Mouse (Mus musculus): ENCODE data around the gene Zfp513. TPM values are rescaled to one million over a fixed set of nuclear protein-coding genes. Genes with fewer than 3 reads are reported as not detected.
A peak's percentile ranks its signal among the peaks of the same experiment; 100 is the strongest.

Gene Zfp513
- polyA plus RNA-seq, 1 experiment from 2014 or later = 17.0 TPM

DNA sequence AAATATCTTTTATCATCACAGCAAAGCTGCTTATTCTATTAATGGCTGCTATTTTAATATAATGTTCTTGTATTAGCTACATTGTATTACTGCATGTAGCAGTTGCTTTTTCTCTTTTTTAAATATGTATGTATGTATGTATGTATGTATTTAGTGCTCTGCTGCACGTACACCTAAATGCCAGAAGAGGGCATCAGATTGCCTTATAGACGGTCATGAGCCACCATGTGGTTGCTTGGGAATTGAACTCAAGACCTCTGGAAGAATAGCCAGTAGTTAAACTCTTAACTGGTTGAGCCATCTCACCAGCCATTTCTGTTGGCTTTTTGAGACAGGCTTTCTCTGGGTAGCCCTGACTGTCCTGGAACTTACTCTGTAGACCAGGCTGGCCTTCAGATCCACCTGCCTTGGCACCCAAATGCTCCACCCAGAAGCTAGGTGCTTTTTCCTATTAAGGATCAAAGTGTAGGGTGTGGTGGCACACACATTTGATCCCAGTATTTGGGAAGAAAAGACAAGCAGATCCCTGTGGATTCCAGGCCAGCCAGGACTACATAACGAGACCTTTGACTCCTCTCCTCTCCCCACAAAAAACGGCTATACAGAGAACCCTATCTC is 13.8 kb downstream of the Zfp513 start:
- Histone ChIP-seq H3K36me3 (replicated peaks) (peaks cover 40% of the 10 kb centered on the region), H3K9me3 (no peaks in the 10 kb centered on the region), H3K27me3 (replicated peaks) (no peaks in the 10 kb centered on the region), H3K9ac (no peak overlapping the region), H3K4me2 (no peak overlapping the region), H3K27ac (no peak overlapping the region), H3K4me3 (no peak overlapping the region), H3K4me1 (peaks cover 11% of the 10 kb centered on the region)
- WGBS = 87% methylated on average over 4 of the region's 4 CpGs
- ATAC-seq (replicated peaks) = no peak

DNA sequence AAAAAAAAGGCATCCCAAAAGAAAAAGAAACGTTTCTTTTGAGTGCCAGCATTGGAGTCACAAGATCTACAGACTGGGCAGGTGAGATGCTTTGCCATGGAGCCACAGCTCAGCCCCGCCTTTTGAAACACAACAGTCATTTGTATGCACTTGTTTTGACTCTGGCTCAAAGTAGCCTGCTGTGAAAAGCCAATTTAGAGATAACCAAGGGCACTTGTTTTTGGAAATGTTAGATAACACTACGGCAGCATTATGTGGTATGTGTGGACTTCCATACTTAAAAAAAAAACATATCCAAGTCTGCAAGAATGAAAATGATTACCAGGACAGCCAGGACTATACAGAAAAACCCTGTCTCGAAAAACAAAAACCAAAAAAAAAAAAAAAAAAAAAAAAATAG is 18.4 kb downstream of the Zfp513 start:
- Histone ChIP-seq H3K4me1 (peaks cover 11% of the 10 kb centered on the region), H3K27me3 (replicated peaks) (no peaks in the 10 kb centered on the region), H3K27ac (no peak overlapping the region), H3K9ac (no peak overlapping the region), H3K36me3 (replicated peaks) (peaks cover 18% of the 10 kb centered on the region), H3K9me3 (no peaks in the 10 kb centered on the region), H3K4me3 (no peak overlapping the region), H3K4me2 (no peak overlapping the region)
- no peak for ATAC-seq (replicated peaks)
- 61% methylated on average over 4 of the region's 4 CpGs for WGBS

DNA sequence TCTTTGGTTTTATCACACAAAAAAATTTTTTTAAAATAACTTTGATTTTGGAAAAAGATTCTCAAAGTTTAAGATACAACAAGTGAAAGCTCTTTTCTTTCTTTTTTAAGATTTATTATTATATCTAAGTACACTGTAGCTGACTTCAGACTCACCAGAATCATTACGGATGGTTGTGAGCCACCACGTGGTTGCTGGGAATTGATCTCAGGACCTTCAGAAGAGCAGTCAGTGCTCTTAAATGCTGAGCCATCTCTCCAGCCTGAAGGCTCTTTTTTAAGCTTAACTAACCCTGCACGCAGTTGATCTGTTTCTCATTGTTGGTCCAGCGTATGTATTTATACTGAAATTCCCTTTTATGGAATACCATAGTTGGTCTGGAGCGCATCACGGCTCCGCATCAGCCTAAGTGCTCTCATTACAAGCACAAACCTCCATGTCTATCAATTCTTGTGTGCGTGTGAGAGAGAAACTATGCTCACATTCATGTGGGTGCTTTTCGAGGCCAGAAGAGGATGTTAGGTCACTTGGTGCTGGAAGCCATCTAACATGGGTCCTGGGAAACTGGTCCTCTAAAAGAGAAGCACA is 20.8 kb downstream of the Zfp513 start:
- H3K4me2 ChIP-seq = peak overlapping the region; percentile 99; the same call in 1 of the 2 replicates
- no peaks in the 10 kb centered on the region for H3K9me3 ChIP-seq
- no peak overlapping the region for H3K4me3 ChIP-seq
- WGBS = 96% methylated on average over 9 of the region's 9 CpGs
- ATAC-seq (replicated peaks) = no peak
- H3K4me1 ChIP-seq = peaks cover 23% of the 10 kb centered on the region
- no peak overlapping the region for H3K9ac ChIP-seq
- H3K27ac ChIP-seq = no peak overlapping the region
- H3K27me3 ChIP-seq (replicated peaks) = no peaks in the 10 kb centered on the region
- H3K36me3 ChIP-seq (replicated peaks) = no peaks in the 10 kb centered on the region

DNA sequence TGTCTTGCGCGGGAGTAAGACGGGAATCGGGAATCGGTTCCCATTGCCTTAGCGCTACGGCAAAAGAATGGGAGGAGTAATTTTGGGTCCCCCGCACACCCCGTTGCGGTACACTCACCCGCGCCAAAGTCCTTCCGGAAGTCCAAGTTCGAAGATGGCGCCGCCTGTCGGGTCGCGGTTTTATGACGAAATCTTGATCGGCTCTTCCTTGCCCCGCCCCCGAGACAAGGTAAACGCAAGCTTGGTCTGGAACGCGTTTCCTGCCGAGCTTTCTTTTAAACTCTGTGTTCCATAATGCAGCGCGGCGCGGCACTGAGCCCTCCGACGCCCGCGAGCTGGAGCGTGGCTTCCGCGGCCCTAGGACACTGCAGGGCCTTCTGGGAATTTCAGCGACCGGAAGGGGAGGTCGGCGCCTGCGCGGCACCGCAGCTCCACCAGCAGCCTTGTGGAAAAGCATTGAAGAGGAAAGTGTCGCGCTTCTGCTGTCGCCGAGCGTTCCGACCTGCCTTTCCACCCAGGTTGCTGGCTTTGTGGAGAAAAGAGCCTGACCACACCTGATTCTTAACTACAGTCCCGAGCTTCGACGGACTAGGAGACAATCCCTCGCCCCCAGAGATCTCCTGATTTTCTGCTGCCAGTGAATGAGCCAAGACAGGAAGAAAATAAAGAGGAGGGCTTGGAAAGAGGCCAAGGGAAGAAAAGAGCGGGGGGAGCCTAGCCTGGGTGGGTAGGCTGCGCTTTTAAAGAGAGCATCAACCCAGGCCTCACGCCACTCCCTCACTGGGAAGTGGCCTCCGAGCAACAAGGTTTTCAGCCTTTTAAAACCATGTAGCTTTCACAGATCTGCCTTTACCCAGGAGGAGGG is 22.1 kb downstream of the Zfp513 start, which contains the start of the genes Gm29609 and Gtf3c2:
Gm29609 (minus strand) TSS at position 146 of the 865 bp plus-strand sequence.
Gtf3c2 (minus strand) TSS at position 379 of the 865 bp plus-strand sequence.
- Histone ChIP-seq H3K4me2 (peak within 1 kb of the TSS; percentile 99), H3K4me3 (peak within 1 kb of the TSS; percentile 75), H3K27ac (peak within 1 kb of the TSS; percentile 94), H3K9ac (peak within 1 kb of the TSS; percentile 77), H3K27me3 (replicated peaks) (no peaks in the 10 kb centered on the region), H3K36me3 (replicated peaks) (no peaks in the 10 kb centered on the region), H3K4me1 (peaks cover 23% of the 10 kb centered on the region), H3K9me3 (no peaks in the 10 kb centered on the region)
- under 1% methylated on average over 59 of the region's 59 CpGs for WGBS
- ATAC-seq (replicated peaks) = peak; percentile 99

DNA sequence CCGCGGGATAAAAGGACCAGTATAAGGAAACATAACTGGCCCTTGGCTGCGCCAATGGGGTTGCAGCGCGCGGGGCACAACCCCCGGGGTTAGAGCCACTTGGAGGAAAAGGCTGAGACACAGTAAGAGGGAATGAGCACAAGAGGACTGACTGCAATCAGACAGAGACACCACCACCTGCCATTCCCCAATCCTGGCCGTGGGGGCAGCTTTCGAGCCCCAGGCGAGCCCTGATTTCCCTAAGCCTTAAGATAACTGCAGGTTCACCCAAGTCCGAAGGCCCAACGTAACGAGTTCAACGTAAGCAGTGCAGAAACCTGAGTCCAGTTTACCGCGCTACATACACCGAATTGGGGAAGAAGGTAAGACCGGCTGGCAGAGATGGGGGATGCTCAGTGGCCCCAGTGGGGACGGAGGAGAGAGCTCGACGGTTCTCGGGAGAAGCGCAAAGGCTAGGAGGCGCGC is 22.8 kb downstream of the Zfp513 start:
- under 1% methylated on average over 25 of the region's 25 CpGs for WGBS
- H3K9ac ChIP-seq = peak overlapping the region; percentile 77
- ATAC-seq (replicated peaks) = peak; percentile 82
- no peaks in the 10 kb centered on the region for H3K27me3 ChIP-seq (replicated peaks)
- H3K4me1 ChIP-seq = peaks cover 23% of the 10 kb centered on the region
- H3K4me3 ChIP-seq = peak overlapping the region; percentile 75
- no peaks in the 10 kb centered on the region for H3K9me3 ChIP-seq
- peaks cover 2% of the 10 kb centered on the region; the same call in 1 of the 2 replicates for H3K36me3 ChIP-seq (replicated peaks)
- peak overlapping the region; percentile 94 for H3K27ac ChIP-seq
- peak overlapping the region; percentile 99 for H3K4me2 ChIP-seq

GRCm38 (mm10) chr5:31168630-31169029 is 33.5 kb downstream of the Zfp513 start:
- Histone ChIP-seq H3K4me3 (no peak overlapping the region), H3K4me2 (no peak overlapping the region), H3K4me1 (no peaks in the 10 kb centered on the region), H3K9ac (no peak overlapping the region), H3K9me3 (no peaks in the 10 kb centered on the region), H3K27ac (no peak overlapping the region), H3K27me3 (replicated peaks) (no peaks in the 10 kb centered on the region), H3K36me3 (replicated peaks) (peaks cover 78% of the 10 kb centered on the region)
- 97% methylated on average over 4 of the region's 4 CpGs for WGBS
- ATAC-seq (replicated peaks) = no peak

DNA sequence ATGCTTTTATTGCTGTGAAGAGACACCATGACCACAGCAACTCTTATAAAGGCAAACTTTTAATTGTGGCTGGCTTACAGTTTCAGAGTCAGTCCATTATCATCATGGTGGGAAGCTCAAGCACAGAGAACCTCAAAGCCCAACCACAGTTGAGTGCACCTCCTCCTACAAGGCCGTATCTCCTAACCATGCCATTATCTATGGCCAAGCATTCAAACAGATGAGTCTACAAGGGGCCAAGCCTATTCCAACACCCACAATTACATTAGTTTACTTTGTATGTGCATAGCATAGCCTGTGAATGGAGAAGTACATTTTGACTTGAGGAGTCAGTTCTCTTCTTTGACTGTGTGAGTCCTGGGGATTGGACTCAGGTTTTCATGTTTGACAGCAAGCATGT is 37.2 kb downstream of the Zfp513 start:
- 90% methylated on average over 1 of the region's 1 CpGs for WGBS

DNA sequence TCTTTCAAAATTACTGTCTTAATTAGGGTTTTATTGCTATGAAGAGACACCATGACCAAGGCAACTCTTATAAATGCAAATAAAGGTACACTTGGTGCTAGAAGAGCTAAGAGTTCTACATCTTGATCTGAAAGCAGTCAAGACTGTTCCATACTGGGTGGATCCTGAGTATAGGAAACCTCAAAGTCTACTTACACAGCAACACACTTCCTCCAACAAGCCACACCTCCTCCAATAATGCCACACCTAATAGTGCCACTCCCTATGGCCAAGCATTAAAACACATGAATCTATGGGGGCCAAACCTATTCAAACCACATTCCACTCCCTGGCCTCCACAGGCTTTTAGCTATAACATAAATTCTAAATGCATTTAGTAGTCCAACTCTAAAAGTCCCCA is 39.6 kb downstream of the Zfp513 start:
- no peaks in the 10 kb centered on the region for H3K9me3 ChIP-seq
- H3K9ac ChIP-seq = no peak overlapping the region

More for the DNA sequence above, 37.2 kb downstream of the Zfp513 start:
- H3K27ac ChIP-seq = no peak overlapping the region
- no peaks in the 10 kb centered on the region for H3K9me3 ChIP-seq
- H3K4me1 ChIP-seq = no peaks in the 10 kb centered on the region
- peaks cover 75% of the 10 kb centered on the region for H3K36me3 ChIP-seq (replicated peaks)
- no peak overlapping the region for H3K4me2 ChIP-seq
- no peak overlapping the region for H3K4me3 ChIP-seq
- H3K9ac ChIP-seq = no peak overlapping the region
- no peaks in the 10 kb centered on the region for H3K27me3 ChIP-seq (replicated peaks)
- ATAC-seq (replicated peaks) = no peak

DNA sequence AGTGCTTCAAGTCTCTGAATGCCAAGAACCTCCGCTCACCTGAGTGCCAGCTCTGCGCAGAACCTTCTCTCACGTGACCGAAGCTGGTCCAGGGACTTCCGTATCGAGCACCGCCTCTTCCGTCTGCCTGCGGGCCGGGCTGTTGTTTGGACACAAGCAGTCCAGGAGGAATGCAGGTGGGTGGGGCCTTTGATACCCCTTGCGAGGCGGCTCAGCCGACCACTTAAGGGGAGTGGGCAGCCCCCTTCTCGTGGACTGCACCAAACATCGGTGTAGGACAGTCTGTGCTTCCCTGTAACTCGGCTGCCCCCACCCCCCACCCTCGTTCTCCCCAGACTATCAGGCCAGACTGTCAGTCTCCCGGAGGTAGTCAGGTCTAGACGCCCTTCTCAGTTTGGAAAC is 48.0 kb downstream of the Zfp513 start, which contains the start of gene Mpv17:
Mpv17 (minus strand) TSS at position 100 of the 402 bp plus-strand sequence.
- Histone ChIP-seq H3K36me3 (replicated peaks) (peaks cover 22% of the 10 kb centered on the region), H3K9me3 (no peaks in the 10 kb centered on the region), H3K27me3 (replicated peaks) (no peaks in the 10 kb centered on the region), H3K4me2 (peak within 1 kb of the TSS; percentile 55), H3K4me1 (peaks cover 13% of the 10 kb centered on the region), H3K4me3 (peak within 1 kb of the TSS; percentile 74), H3K27ac (peak within 1 kb of the TSS; percentile 77), H3K9ac (peak within 1 kb of the TSS; percentile 68)
- peak; percentile 97 for ATAC-seq (replicated peaks)
- under 1% methylated on average over 19 of the region's 19 CpGs for WGBS

More for the DNA sequence above, 39.6 kb downstream of the Zfp513 start:
- Histone ChIP-seq H3K4me3 (no peak overlapping the region), H3K4me1 (no peaks in the 10 kb centered on the region), H3K27ac (no peak overlapping the region), H3K36me3 (replicated peaks) (peaks cover 76% of the 10 kb centered on the region), H3K4me2 (no peak overlapping the region), H3K27me3 (replicated peaks) (no peaks in the 10 kb centered on the region)
- no peak for ATAC-seq (replicated peaks)

- 36% methylated on average over 6 of the region's 6 CpGs for WGBS
- ATAC-seq (replicated peaks) = peak; percentile 37
Measured at GRCm38 (mm10) chr5:31153516-31154151, 48.5 kb downstream of the Zfp513 start.

GRCm38 (mm10) chr5:31151746-31152145 is 50.4 kb downstream of the Zfp513 start:
- Histone ChIP-seq H3K9me3 (no peaks in the 10 kb centered on the region), H3K4me1 (peaks cover 13% of the 10 kb centered on the region), H3K4me3 (no peak overlapping the region), H3K27me3 (replicated peaks) (no peaks in the 10 kb centered on the region), H3K9ac (no peak overlapping the region), H3K4me2 (no peak overlapping the region), H3K27ac (no peak overlapping the region), H3K36me3 (replicated peaks) (no peaks in the 10 kb centered on the region)
- ATAC-seq (replicated peaks) = no peak
- WGBS = 93% methylated on average over 3 of the region's 3 CpGs

More at GRCm38 (mm10) chr5:31153516-31154151, 48.5 kb downstream of the Zfp513 start:
- H3K9ac ChIP-seq = peak overlapping the region; percentile 68
- H3K36me3 ChIP-seq (replicated peaks) = peaks cover 17% of the 10 kb centered on the region
- no peaks in the 10 kb centered on the region for H3K9me3 ChIP-seq
- peak overlapping the region; percentile 77 for H3K27ac ChIP-seq
- no peaks in the 10 kb centered on the region for H3K27me3 ChIP-seq (replicated peaks)
- H3K4me2 ChIP-seq = peak overlapping the region; percentile 55
- H3K4me1 ChIP-seq = peaks cover 13% of the 10 kb centered on the region
- peak overlapping the region; percentile 74 for H3K4me3 ChIP-seq

Measured in midbrain, embryonic 15.5 days (tissue).